Mouse (Mus musculus) G1E (cell line): ENCODE data around the gene Speer4e. TPM values are rescaled to one million over a fixed set of nuclear protein-coding genes. Genes with fewer than 3 reads are reported as not detected.
"Not testable (repeated sequence)": the region's sequence is repeated elsewhere in the genome, so short reads cannot be mapped to it uniquely, and the experiment has no call there.

ENCODE experiments used
- ATAC-seq: 2 replicates; pipeline ENCODE4 v1.8.0; 2016; ENCODE audit warnings: mild to moderate bottlenecking; ENCODE audit not compliant: insufficient number of reproducible peaks, poor library complexity, low FRiP score, severe bottlenecking; ENCODE audit errors: extremely low read depth
- DNase-seq: peaks from one replicate; pipeline ENCODE4 v3.0.0; 2012; ENCODE audit warnings: low spot score
- H3K27me3 ChIP-seq: 2 replicates; pipeline ENCODE4 v1.6.1; 2012; ENCODE audit warnings: mild to moderate bottlenecking, low read length, inconsistent platforms; ENCODE audit not compliant: insufficient read depth
- H3K36me3 ChIP-seq: replicated peaks from 2 replicates; pipeline ENCODE3; 2012; ENCODE audit warnings: mild to moderate bottlenecking, inconsistent platforms
- H3K4me1 ChIP-seq: 2 replicates; pipeline ENCODE4 v1.6.1; 2012; ENCODE audit warnings: low read depth, low read length, inconsistent platforms, mixed read lengths; ENCODE audit not compliant: insufficient read depth
- H3K4me3 ChIP-seq: 2 replicates; pipeline ENCODE4 v1.5.1; 2012; ENCODE audit warnings: low read depth, mild to moderate bottlenecking, inconsistent platforms, low read length, moderate library complexity, mixed read lengths
- H3K9me3 ChIP-seq: replicated peaks from 2 replicates; pipeline ENCODE4 v1.6.1; 2012; ENCODE audit warnings: inconsistent platforms
- CTCF ChIP-seq: IDR thresholded peaks from 2 replicates; pipeline ENCODE4 v1.5.1; 2012; ENCODE audit warnings: low read depth, low read length, inconsistent platforms, mixed read lengths
- GATA1 ChIP-seq: IDR thresholded peaks from 2 replicates; pipeline ENCODE4 v1.6.1; 2012; ENCODE audit warnings: borderline replicate concordance, low read length, inconsistent platforms, mixed read lengths
- GATA2 ChIP-seq: IDR thresholded peaks from 2 replicates; pipeline ENCODE4 v1.6.1; 2012; ENCODE audit warnings: low read depth, low read length, inconsistent platforms, borderline replicate concordance
- POLR2AphosphoS5 ChIP-seq: IDR thresholded peaks from 2 replicates; pipeline ENCODE4 v1.6.1; 2012; ENCODE audit warnings: low read depth, low read length, inconsistent platforms; ENCODE audit not compliant: insufficient replicate concordance
- TAL1 ChIP-seq: conservative IDR thresholded peaks from 2 replicates; pipeline ENCODE4 v1.6.1; 2012; ENCODE audit warnings: low read depth, low read length, inconsistent platforms, mixed read lengths
- polyA plus RNA-seq: library from polyadenylated mRNA; stranded (reverse); fragments of >175 nt; gene quantifications from 2 replicates; pipeline ENCODE4 v1.2.3, GENCODE M21; 2012
- total RNA-seq, 2 experiments: library from RNA; stranded (forward) in 1 of 2; stranded (reverse) in 1 of 2; fragments of 200-1000 nt in 1 of 2; fragments of >200 nt in 1 of 2; fragmentation: Nextera tagmentation in 1 of 2; gene quantifications; 2 replicates each; pipeline ENCODE4 v1.2.3; 2014 to 2017

The Speer4e gene
- total and polyA plus RNA-seq, 3 experiments = 0.11 TPM; not detected in 2

DNA sequence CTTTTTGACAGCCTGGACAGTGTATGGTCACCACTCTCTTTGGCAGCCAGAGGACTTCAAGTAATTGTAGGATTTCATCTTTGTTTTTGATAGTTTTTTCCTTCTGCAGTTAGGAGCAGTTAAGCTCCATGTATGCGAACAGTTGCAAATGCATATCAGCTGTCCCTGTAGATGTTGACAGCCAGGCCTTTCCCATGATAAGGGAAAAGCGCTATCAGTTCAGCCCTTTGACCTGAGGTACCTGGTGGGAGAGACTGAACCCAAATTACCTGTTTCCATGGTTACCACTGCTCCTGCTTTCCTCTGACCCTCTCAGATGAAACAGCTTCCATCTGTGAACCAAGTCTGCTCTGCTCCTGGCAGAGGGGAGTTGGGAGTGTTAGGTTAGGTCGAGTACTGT is 46.0 kb downstream of the Speer4e start:
- Histone ChIP-seq H3K4me3 (no peak overlapping the region), H3K9me3 (no peaks in the 10 kb centered on the region), H3K4me1 (no peaks in the 10 kb centered on the region), H3K36me3 (no peaks in the 10 kb centered on the region), H3K27me3 (no peaks in the 10 kb centered on the region; the same call in 1 of the 2 replicates)
- TF ChIP-seq TAL1 = no peak
- no peak for TF ChIP-seq CTCF
- TF ChIP-seq GATA1 = no peak
- TF ChIP-seq POLR2AphosphoS5 = no peak
- TF ChIP-seq GATA2 = no peak
- no peak for ATAC-seq
- DNase-seq = no peak

DNA sequence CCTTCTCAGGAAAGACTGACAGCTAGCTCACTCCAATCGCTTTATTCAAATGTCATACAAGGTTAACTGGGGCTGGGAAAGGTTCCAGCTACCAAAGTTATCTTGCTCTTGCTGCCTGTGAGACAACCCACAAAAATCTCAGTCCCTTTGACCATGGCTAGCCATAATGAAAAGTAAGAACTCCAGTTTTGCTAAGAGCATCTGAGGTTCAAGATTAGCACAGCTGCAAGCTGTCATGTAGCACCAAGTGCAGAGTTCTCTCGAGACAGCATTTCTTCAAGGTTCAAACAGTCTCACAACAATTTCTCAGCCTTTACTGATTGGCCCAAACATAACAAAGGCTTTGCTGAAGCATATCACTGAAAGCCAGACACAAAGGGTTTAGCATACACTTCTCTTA is 52.9 kb downstream of the Speer4e start:
- not testable (repeated sequence) for H3K9me3 ChIP-seq, ATAC-seq

More for the DNA sequence above, 52.9 kb downstream of the Speer4e start:
- DNase-seq, H3K4me3 ChIP-seq, H3K27me3 ChIP-seq, H3K4me1 ChIP-seq, H3K36me3 ChIP-seq: not testable (repeated sequence)

Other genes with a start within 250 kb of the Speer4e start
- not detected in 2 replicates for gene Gm9758, start 23.5 kb downstream of the Speer4e start, total RNA-seq (2014; fragmentation: Nextera tagmentation)
- 0.52 TPM in 1 of 2 replicates, not detected in the other for gene Gm9758, start 23.5 kb downstream of the Speer4e start, total RNA-seq (2017)
- gene Gm9758, start 23.5 kb downstream of the Speer4e start, polyA plus RNA-seq = not detected in 2 replicates
- gene Gm10354, start 40.5 kb upstream of the Speer4e start, total RNA-seq (2014; fragmentation: Nextera tagmentation) = not detected in 2 replicates
- gene Gm10354, start 40.5 kb upstream of the Speer4e start, total RNA-seq (2017) = 0.22 and 0.23 TPM in 2 replicates
- gene Gm10354, start 40.5 kb upstream of the Speer4e start, polyA plus RNA-seq = not detected in 2 replicates
- not detected in 2 replicates for gene Gm17019, start 94.6 kb upstream of the Speer4e start, total RNA-seq (2014; fragmentation: Nextera tagmentation)
- gene Gm17019, start 94.6 kb upstream of the Speer4e start, total RNA-seq (2017) = not detected in 2 replicates
- gene Gm17019, start 94.6 kb upstream of the Speer4e start, polyA plus RNA-seq = not detected in 2 replicates